23 mouse cellular contexts compared by ENCODE assay signal in genomic region chr3:138058226-138058625, GRCm38 (mm10). TPM values are rescaled to one million over a fixed set of nuclear protein-coding genes. Genes with fewer than 3 reads are reported as not detected.
DNase-seq lines count a peak whose midpoint lies in the region; ATAC-seq and TF ChIP-seq lines count a peak whose summit lies in the region.
"Had no signal": no experiment of that assay in that cellular context is flagged by ENCODE, and none has a peak within 500 bp of the region (broad histone marks: within the 10 kb centered on the region; RNA-seq: fewer than 3 reads in every experiment).

No protein-coding gene starts in this region.

- TF ChIP-seq EP300 in CH12.LX (IDR thresholded peaks at IDR 0.05; ENCODE audit: low read length): no peak

- peaks cover 43% of the 10 kb centered on the region for H3K4me1 ChIP-seq in heart, embryonic 15.5 days (replicated peaks)
- H3K4me1 ChIP-seq in limb, embryonic 14.5 days (ENCODE audit: control insufficient read depth, insufficient read depth, low read length): peaks cover 9% of the 10 kb centered on the region
- peaks cover 7% of the 10 kb centered on the region; the same call in 1 of the 2 replicates for H3K4me1 ChIP-seq in limb, embryonic 10.5 days
- H3K4me1 ChIP-seq in CH12.LX (ENCODE audit: control insufficient read depth in 1 of 2, insufficient read depth in 2 of 2): peaks cover 7 to 42% of the 10 kb centered on the region in 2 experiments
- peaks cover 7% of the 10 kb centered on the region for H3K4me1 ChIP-seq in olfactory bulb, adult 2 months (ENCODE audit: control insufficient read depth, insufficient read depth, low read length)
- H3K4me1 ChIP-seq: hindbrain, embryonic 13.5 days had no signal

- TF ChIP-seq POLR2A in limb, embryonic 14.5 days (IDR thresholded peaks at IDR 0.05; ENCODE audit: borderline replicate concordance, extremely low read depth, insufficient read depth, insufficient read length): no peak
- no peak for TF ChIP-seq POLR2A in CH12.LX (IDR thresholded peaks at IDR 0.05; ENCODE audit: low read depth, low read length)
- TF ChIP-seq POLR2A in olfactory bulb, adult 2 months (IDR thresholded peaks at IDR 0.05; ENCODE audit: insufficient read depth, low read depth, low read length): no peak

- 71% methylated on average over 4 of the region's 4 CpGs for WGBS in heart, embryonic 15.5 days
- WGBS in limb, embryonic 14.5 days: 26% methylated on average over 4 of the region's 4 CpGs
- WGBS in limb, embryonic 10.5 days: 55% methylated on average over 4 of the region's 4 CpGs
- WGBS in olfactory bulb, adult 2 months: 31% methylated on average over 4 of the region's 4 CpGs

- H3K36me3 ChIP-seq in heart, embryonic 15.5 days: no peaks in the 10 kb centered on the region
- H3K36me3 ChIP-seq in limb, embryonic 14.5 days (ENCODE audit: control insufficient read depth, insufficient read depth, low read length): no peaks in the 10 kb centered on the region
- H3K36me3 ChIP-seq in limb, embryonic 10.5 days: no peaks in the 10 kb centered on the region
- H3K36me3 ChIP-seq in CH12.LX (replicated peaks in 1 of 2; ENCODE audit: control insufficient read depth in 1 of 2, insufficient read depth in 1 of 2, low read length in 1 of 2): no peaks in the 10 kb centered on the region
- H3K36me3 ChIP-seq: embryonic facial prominence, embryonic 12.5 days; forebrain, embryonic 12.5 days; heart, embryonic 13.5 days; hindbrain, embryonic 13.5 days had no signal

- H3K9me3 ChIP-seq in heart, embryonic 15.5 days (replicated peaks): no peaks in the 10 kb centered on the region
- H3K9me3 ChIP-seq in limb, embryonic 14.5 days (ENCODE audit: control insufficient read depth, low read length): no peaks in the 10 kb centered on the region
- H3K9me3 ChIP-seq in limb, embryonic 10.5 days (replicated peaks): no peaks in the 10 kb centered on the region
- no peaks in the 10 kb centered on the region for H3K9me3 ChIP-seq in CH12.LX (replicated peaks; ENCODE audit: low read length)
- H3K9me3 ChIP-seq: embryonic facial prominence, embryonic 12.5 days; forebrain, embryonic 12.5 days; heart, embryonic 13.5 days; hindbrain, embryonic 13.5 days had no signal

- H3K4me3 ChIP-seq in heart, embryonic 15.5 days: no peak overlapping the region
- H3K4me3 ChIP-seq in limb, embryonic 14.5 days (replicated peaks; ENCODE audit: low read length): no peak overlapping the region
- no peak overlapping the region for H3K4me3 ChIP-seq in limb, embryonic 10.5 days
- H3K4me3 ChIP-seq in CH12.LX (replicated peaks in 1 of 3; ENCODE audit: low read depth in 2 of 3, low read length in 2 of 3, poor library complexity in 1 of 3): no peak overlapping the region
- no peak overlapping the region for H3K4me3 ChIP-seq in olfactory bulb, adult 2 months (ENCODE audit: insufficient read depth, low read depth, low read length)
- H3K4me3 ChIP-seq: embryonic facial prominence, embryonic 12.5 days; forebrain, embryonic 12.5 days; heart, embryonic 13.5 days; hindbrain, embryonic 13.5 days had no signal

- H3K79me2 ChIP-seq in CH12.LX (replicated peaks; ENCODE audit: control insufficient read depth, extremely low read depth, insufficient read depth, poor library complexity, severe bottlenecking): no peaks in the 10 kb centered on the region

- no peak overlapping the region for H3K9ac ChIP-seq in heart, embryonic 15.5 days
- H3K9ac ChIP-seq in limb, embryonic 14.5 days (ENCODE audit: low read depth, low read length, severe bottlenecking): no peak overlapping the region
- no peak overlapping the region for H3K9ac ChIP-seq in CH12.LX (ENCODE audit: insufficient read depth, low read depth)
- H3K9ac ChIP-seq: embryonic facial prominence, embryonic 12.5 days; forebrain, embryonic 12.5 days; heart, embryonic 13.5 days; hindbrain, embryonic 13.5 days had no signal

- dilution Hi-C loops in CH12.LX (cut with MboI; ENCODE audit: extremely low pct_ligation_motif_present, extremely low pct_unique_long_range_greater_than_20kb, low sequenced_read_pairs): no loop called here

- no peak for TF ChIP-seq CTCF in CH12.LX (conservative IDR thresholded peaks at IDR 0.05 in 1 of 2, IDR thresholded peaks at IDR 0.05 in 1 of 2; ENCODE audit: low read depth in 2 of 2, low read length in 2 of 2)
- no peak for TF ChIP-seq CTCF in olfactory bulb, adult 2 months (IDR thresholded peaks at IDR 0.05; ENCODE audit: insufficient read depth, low read depth, low read length)

- no peak for ATAC-seq in heart, embryonic 15.5 days (replicated peaks; ENCODE audit: insufficient number of reproducible peaks, insufficient read depth, low FRiP score, low read depth)
- ATAC-seq in limb, embryonic 14.5 days (ENCODE audit: low FRiP score, low read depth): peak; percentile 53; the same call in 1 of the 2 replicates
- ATAC-seq: forebrain, embryonic 16.5 days had no signal

- no peak for DNase-seq in heart, adult 18-20 months
- peak; percentile 30 for DNase-seq in limb, embryonic 14.5 days (ENCODE audit: low spot score)
- no peak for DNase-seq in limb, embryonic 10.5 days (ENCODE audit: low spot score)
- DNase-seq in CH12.LX (ENCODE audit: extremely low read depth): no peak
- DNase-seq: adrenal gland, adult 8-10 months; adrenal gland, postnatal 36 days; cerebellum, adult 11 months; cerebellum, adult 8-10 months; cerebellum, postnatal 14 days; embryo, embryonic 11 days; gastrocnemius, postnatal 14 days; heart, postnatal 10 days; heart, postnatal 4 days had no signal

- no peaks in the 10 kb centered on the region for H3K27me3 ChIP-seq in heart, embryonic 15.5 days
- H3K27me3 ChIP-seq in limb, embryonic 14.5 days (ENCODE audit: control insufficient read depth, insufficient read depth, low read length): no peaks in the 10 kb centered on the region
- no peaks in the 10 kb centered on the region for H3K27me3 ChIP-seq in limb, embryonic 10.5 days (ENCODE audit: low read depth, poor library complexity, severe bottlenecking)
- H3K27me3 ChIP-seq in CH12.LX (replicated peaks): no peaks in the 10 kb centered on the region
- H3K27me3 ChIP-seq: embryonic facial prominence, embryonic 12.5 days; forebrain, embryonic 12.5 days; heart, embryonic 13.5 days; hindbrain, embryonic 13.5 days had no signal

- H3K27ac ChIP-seq in heart, embryonic 15.5 days: peak overlapping the region; percentile 42; the same call in 1 of the 2 replicates
- H3K27ac ChIP-seq in limb, embryonic 14.5 days (replicated peaks; ENCODE audit: low read depth, low read length): no peak overlapping the region
- no peak overlapping the region for H3K27ac ChIP-seq in limb, embryonic 10.5 days
- H3K27ac ChIP-seq in CH12.LX (ENCODE audit: insufficient read depth, low read depth): no peak overlapping the region
- H3K27ac ChIP-seq in olfactory bulb, adult 2 months (ENCODE audit: insufficient read depth, low read depth, low read length): peak overlapping the region; percentile 28; the same call in 1 of the 2 replicates
- H3K27ac ChIP-seq: embryonic facial prominence, embryonic 12.5 days; forebrain, embryonic 12.5 days; heart, embryonic 13.5 days; hindbrain, embryonic 13.5 days had no signal

- no peak overlapping the region for H3K4me2 ChIP-seq in heart, embryonic 15.5 days
- no peak overlapping the region for H3K4me2 ChIP-seq in limb, embryonic 14.5 days (replicated peaks; ENCODE audit: low read depth, low read length, severe bottlenecking)
- H3K4me2 ChIP-seq in CH12.LX (ENCODE audit: insufficient read depth, low read depth, poor library complexity, severe bottlenecking): no peak overlapping the region
- H3K4me2 ChIP-seq: embryonic facial prominence, embryonic 12.5 days; forebrain, embryonic 12.5 days; heart, embryonic 13.5 days; hindbrain, embryonic 13.5 days had no signal

- in situ Hi-C loops in CH12.LX (cut with MboI; ENCODE audit: low pct_ligation_motif_present, low pct_unique_long_range_greater_than_20kb, low sequenced_read_pairs): no loop called here

- TF ChIP-seq RAD21 in CH12.LX (IDR thresholded peaks at IDR 0.05; ENCODE audit: low read depth, low read length): no peak

TF ChIP-seq in CH12.LX, 34 proteins besides CTCF, POLR2A, EP300 and RAD21:
- TF ChIP-seq MYC (IDR thresholded peaks at IDR 0.05; ENCODE audit: low read depth, low read length): 0 out of 2 replicates have a peak, but pooled peaks have one; percentile 25
- TF ChIP-seq GABPA (IDR thresholded peaks at IDR 0.05; ENCODE audit: insufficient replicate concordance, low read depth, low read length): no peak
- TF ChIP-seq MAX (IDR thresholded peaks at IDR 0.05; ENCODE audit: low read length): peak; percentile 77; the same call in 1 of the 2 replicates
- TF ChIP-seq BHLHE40 (IDR thresholded peaks at IDR 0.05; ENCODE audit: low read depth, low read length): 0 out of 2 replicates have a peak, but pooled peaks have one; percentile 13
- TF ChIP-seq POLR2AphosphoS2 (IDR thresholded peaks at IDR 0.05; ENCODE audit: low read depth, low read length): no peak
- TF ChIP-seq TCF12 (IDR thresholded peaks at IDR 0.05; ENCODE audit: low read depth, low read length): no peak
- TF ChIP-seq ZMIZ1 (IDR thresholded peaks at IDR 0.05; ENCODE audit: low read depth, low read length): no peak
- TF ChIP-seq CHD1 (IDR thresholded peaks at IDR 0.05; ENCODE audit: low read depth, low read length): no peak
TF ChIP-seq in CH12.LX: peak in this region for 3.

RNA-seq across cellular contexts. Expression of gene 1110002E22Rik, which starts 6.6 kb away (rescaled TPM):
- polyA plus RNA-seq in heart, embryonic 15.5 days (2015; fragmentation: Nextera tagmentation; extraction: Ambion mirVana): 13.8 and 16.0 TPM in 2 replicates
- total RNA-seq in heart, adult 18-20 months (2021): 10 to 100 TPM; 37.3 to 51.9 TPM
- 3.2 TPM in 2 replicates for polyA plus RNA-seq in limb, embryonic 14.5 days (2012; rRNA removed)
- 2.8 and 4.0 TPM in 2 replicates for polyA plus RNA-seq in limb, embryonic 14.5 days (2014; fragmentation: Nextera tagmentation; extraction: Ambion mirVana)
- polyA plus RNA-seq in limb, embryonic 10.5 days (2016; fragmentation: Nextera tagmentation; extraction: Ambion mirVana): 0.06 and 0.15 TPM in 2 replicates
- total RNA-seq in CH12.LX (2012; rRNA removed) (1.3 and 2.0 TPM in 2 replicates), CH12.LX (2014; rRNA removed) (0.43 and 0.66 TPM in 2 replicates)
- 2.3 and 2.6 TPM in 2 replicates for polyA plus RNA-seq in CH12.LX (2012; ENCODE audit: insufficient read length, low read depth)
- polyA plus RNA-seq in olfactory bulb, adult 2 months (2012; ENCODE audit: insufficient read depth, insufficient read length, low replicate concordance, missing spikeins): not detected in 2 replicates
- total RNA-seq: common myeloid progenitor, adult 5-6 weeks; granulocyte monocyte progenitor cell, adult 5-6 weeks had no signal

RNA-seq across cellular contexts. Expression of gene Gm5105, which starts 9.0 kb away (rescaled TPM):
- 0.47 and 0.58 TPM in 2 replicates for polyA plus RNA-seq in heart, embryonic 15.5 days (2015; fragmentation: Nextera tagmentation; extraction: Ambion mirVana)
- 1 to 10 TPM; 1.1 to 1.2 TPM for total RNA-seq in heart, adult 18-20 months (2021)
- 0.20 and 0.21 TPM in 2 replicates for polyA plus RNA-seq in limb, embryonic 14.5 days (2012; rRNA removed)
- 0.15 and 0.19 TPM in 2 replicates for polyA plus RNA-seq in limb, embryonic 14.5 days (2014; fragmentation: Nextera tagmentation; extraction: Ambion mirVana)
- polyA plus RNA-seq in limb, embryonic 10.5 days (2016; fragmentation: Nextera tagmentation; extraction: Ambion mirVana): not detected in 2 replicates
- total RNA-seq in CH12.LX (2012; rRNA removed) (0.13 TPM in 1 of 2 replicates, not detected in the other), CH12.LX (2014; rRNA removed) (not detected in 2 replicates)
- not detected in 2 replicates for polyA plus RNA-seq in CH12.LX (2012; ENCODE audit: insufficient read length, low read depth)
- not detected in 2 replicates for polyA plus RNA-seq in olfactory bulb, adult 2 months (2012; ENCODE audit: insufficient read depth, insufficient read length, low replicate concordance, missing spikeins)
- total RNA-seq: adrenal gland, postnatal 36 days; common myeloid progenitor, adult 5-6 weeks; ES-E14; granulocyte monocyte progenitor cell, adult 5-6 weeks had no signal
- polyA plus RNA-seq: embryonic facial prominence, embryonic 12.5 days; forebrain, embryonic 12.5 days had no signal

Comparison
In these comparisons a context has a peak if more than half of its experiments do, and no peak if none do; other contexts are left out.
1. H3K27ac ChIP-seq: peak in heart, embryonic 15.5 days (single experiment) and olfactory bulb, adult 2 months (single experiment); none in limb, embryonic 14.5 days (single experiment), limb, embryonic 10.5 days (single experiment) and CH12.LX (single experiment).